ENCODE assay signal across 26 mouse cellular contexts in the genomic region with DNA sequence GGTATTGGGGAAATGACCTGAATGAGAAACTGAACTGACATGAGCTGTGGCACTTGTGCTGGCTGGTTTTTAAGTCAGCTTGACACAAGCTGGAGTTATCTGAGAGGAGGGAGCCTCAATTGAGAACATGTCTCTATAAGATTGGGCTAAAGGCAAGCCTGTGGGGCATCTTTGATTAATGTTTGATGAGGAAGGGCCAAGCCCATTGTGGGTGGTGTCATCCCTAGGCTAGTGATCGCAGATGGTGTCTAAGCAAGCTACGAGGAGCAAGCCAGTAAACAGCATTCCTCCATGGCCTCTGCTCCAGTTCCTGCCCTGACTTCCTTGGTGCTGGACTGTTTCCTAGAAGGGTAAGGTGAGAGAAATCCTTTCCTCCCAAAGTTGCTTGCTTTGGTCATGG. TPM values are rescaled to one million over a fixed set of nuclear protein-coding genes. Genes with fewer than 3 reads are reported as not detected.
DNase-seq lines count a peak whose midpoint lies in the region; ATAC-seq and TF ChIP-seq lines count a peak whose summit lies in the region.
"Had no signal": no experiment of that assay in that cellular context is flagged by ENCODE, and none has a peak within 500 bp of the region (broad histone marks: within the 10 kb centered on the region; RNA-seq: fewer than 3 reads in every experiment).

No protein-coding gene starts in this region.

- no peak for TF ChIP-seq CTCF in bone marrow, adult 2 months (IDR thresholded peaks at IDR 0.05; ENCODE audit: control insufficient read depth, insufficient read depth, low read length)
- no peak for TF ChIP-seq CTCF in liver, postnatal 0 days (IDR thresholded peaks at IDR 0.05; ENCODE audit: low read depth)

- peak overlapping the region; percentile 44 for H3K4me2 ChIP-seq in liver, embryonic 11.5 days
- peak overlapping the region; percentile 8; the same call in 1 of the 2 replicates for H3K4me2 ChIP-seq in liver, postnatal 0 days (ENCODE audit: low read depth, low read length)
- H3K4me2 ChIP-seq in kidney, embryonic 16.5 days (replicated peaks; ENCODE audit: low read depth, low read length), result no peak overlapping the region
- H3K4me2 ChIP-seq: embryonic facial prominence, embryonic 13.5 days; forebrain, embryonic 15.5 days; heart, embryonic 12.5 days; kidney, embryonic 15.5 days; limb, embryonic 15.5 days; midbrain, embryonic 12.5 days; neural tube, embryonic 15.5 days had no signal

- H3K4me1 ChIP-seq in bone marrow, adult 2 months (ENCODE audit: control insufficient read depth, insufficient read depth, low read length), result no peaks in the 10 kb centered on the region; the same call in 1 of the 2 replicates
- H3K4me1 ChIP-seq in liver, embryonic 11.5 days (replicated peaks; ENCODE audit: control insufficient read depth, insufficient read depth, low read length), result peaks cover 4% of the 10 kb centered on the region; the same call in 1 of the 2 replicates
- peaks cover 5% of the 10 kb centered on the region; the same call in 1 of the 2 replicates for H3K4me1 ChIP-seq in liver, postnatal 0 days (ENCODE audit: insufficient read depth)
- no peaks in the 10 kb centered on the region for H3K4me1 ChIP-seq in kidney, embryonic 16.5 days (ENCODE audit: insufficient read depth, low read length)
- H3K4me1 ChIP-seq: embryonic facial prominence, embryonic 13.5 days; forebrain, embryonic 15.5 days; hindbrain, embryonic 10.5 days; kidney, embryonic 15.5 days; limb, embryonic 15.5 days; midbrain, embryonic 12.5 days; neural tube, embryonic 15.5 days had no signal

- H3K36me3 ChIP-seq in liver, embryonic 11.5 days (ENCODE audit: control insufficient read depth, insufficient read depth, low read length), result peaks cover 5% of the 10 kb centered on the region; the same call in 1 of the 2 replicates
- peaks cover 11% of the 10 kb centered on the region; the same call in 1 of the 2 replicates for H3K36me3 ChIP-seq in liver, postnatal 0 days (replicated peaks; ENCODE audit: insufficient read depth, low read length)
- no peaks in the 10 kb centered on the region for H3K36me3 ChIP-seq in kidney, embryonic 16.5 days (ENCODE audit: insufficient read depth, low read length)
- H3K36me3 ChIP-seq: limb, embryonic 15.5 days had no signal

- peak overlapping the region; percentile 45 for H3K4me3 ChIP-seq in bone marrow, adult 2 months (replicated peaks; ENCODE audit: control insufficient read depth, low read depth, low read length)
- 0 out of 2 replicates have a peak overlapping the region, but pooled peaks have one; percentile 2 for H3K4me3 ChIP-seq in liver, embryonic 11.5 days (ENCODE audit: low read depth, low read length)
- H3K4me3 ChIP-seq in liver, postnatal 0 days (ENCODE audit: low read depth, low read length), result peak overlapping the region; percentile 42
- no peak overlapping the region for H3K4me3 ChIP-seq in kidney, embryonic 16.5 days (ENCODE audit: low read length)
- H3K4me3 ChIP-seq: embryonic facial prominence, embryonic 13.5 days; forebrain, embryonic 15.5 days; heart, embryonic 12.5 days; hindbrain, embryonic 10.5 days; kidney, embryonic 15.5 days; left cerebral cortex, adult 2 months; limb, embryonic 15.5 days; midbrain, embryonic 12.5 days; neural tube, embryonic 15.5 days had no signal

- peak; percentile 90 for TF ChIP-seq EP300 in liver, postnatal 0 days (IDR thresholded peaks at IDR 0.05; ENCODE audit: low read depth)

- ATAC-seq in liver, embryonic 11.5 days (replicated peaks; ENCODE audit: low FRiP score), result peak; percentile 65
- peak; percentile 79 for ATAC-seq in liver, postnatal 0 days
- no peak for ATAC-seq in CD4-positive, CD25-positive, alpha-beta regulatory T cell, adult 4 months
- ATAC-seq in kidney, embryonic 16.5 days (ENCODE audit: low FRiP score, low TSS enrichment), result no peak
- ATAC-seq: forebrain, embryonic 15.5 days; hindbrain, postnatal 0 days; intestine, embryonic 16.5 days had no signal

- 80% methylated on average over 2 of the region's 2 CpGs for WGBS in bone marrow, adult 2 months
- WGBS in liver, embryonic 11.5 days, result 92% methylated on average over 2 of the region's 2 CpGs
- WGBS in liver, postnatal 0 days (ENCODE audit: insufficient replicate concordance), result 73% methylated on average over 2 of the region's 2 CpGs
- 95% methylated on average over 2 of the region's 2 CpGs for WGBS in kidney, embryonic 16.5 days

- peak; percentile 32 for DNase-seq in c-Kit-positive CD71-positive TER-119-negative erythroid progenitor cells, embryonic 14.5 days (ENCODE audit: low read depth)
- no peak for DNase-seq in liver, embryonic 11.5 days (ENCODE audit: low spot score)
- DNase-seq in liver, postnatal 0 days, result peak; percentile 54
- DNase-seq in right cerebral cortex, adult 18-20 months, result no peak
- DNase-seq: adrenal gland, adult 8-10 months; B cell, adult 2 months; cerebellum, adult 11-12 months; cerebellum, postnatal 25 days; embryo, embryonic 11 days; gastrocnemius, postnatal 10 days; heart, postnatal 10 days; thymus, postnatal 25 days had no signal

- TF ChIP-seq POLR2A in bone marrow, adult 2 months (IDR thresholded peaks at IDR 0.05; ENCODE audit: borderline replicate concordance, control insufficient read depth, low read depth, low read length), result no peak

- H3K27me3 ChIP-seq in liver, embryonic 11.5 days (replicated peaks; ENCODE audit: control insufficient read depth, insufficient read depth, low read length), result no peaks in the 10 kb centered on the region
- H3K27me3 ChIP-seq in liver, postnatal 0 days (ENCODE audit: insufficient read depth, low read length), result no peaks in the 10 kb centered on the region
- H3K27me3 ChIP-seq in kidney, embryonic 16.5 days (ENCODE audit: insufficient read depth, low read length), result no peaks in the 10 kb centered on the region
- H3K27me3 ChIP-seq: embryonic facial prominence, embryonic 13.5 days; forebrain, embryonic 15.5 days; heart, embryonic 12.5 days; kidney, embryonic 15.5 days; limb, embryonic 15.5 days; midbrain, embryonic 12.5 days; neural tube, embryonic 15.5 days had no signal

- no peaks in the 10 kb centered on the region for H3K9me3 ChIP-seq in liver, embryonic 11.5 days (ENCODE audit: control insufficient read depth, low read length)
- H3K9me3 ChIP-seq in liver, postnatal 0 days (ENCODE audit: low read length), result peaks cover 4% of the 10 kb centered on the region; the same call in 1 of the 2 replicates
- no peaks in the 10 kb centered on the region for H3K9me3 ChIP-seq in kidney, embryonic 16.5 days (ENCODE audit: low read length)
- H3K9me3 ChIP-seq: embryonic facial prominence, embryonic 13.5 days; forebrain, embryonic 15.5 days; heart, embryonic 12.5 days; hindbrain, embryonic 10.5 days; kidney, embryonic 15.5 days; limb, embryonic 15.5 days; midbrain, embryonic 12.5 days; neural tube, embryonic 15.5 days had no signal

- peak overlapping the region; percentile 22; the same call in 1 of the 2 replicates for H3K27ac ChIP-seq in bone marrow, adult 2 months (ENCODE audit: control insufficient read depth, insufficient read depth, low read depth, low read length, poor library complexity)
- H3K27ac ChIP-seq in liver, embryonic 11.5 days (ENCODE audit: low read depth, low read length), result peak overlapping the region; percentile 44
- H3K27ac ChIP-seq in liver, postnatal 0 days (ENCODE audit: low read depth), result peak overlapping the region; percentile 93
- no peak overlapping the region for H3K27ac ChIP-seq in kidney, embryonic 16.5 days (ENCODE audit: low read length)
- H3K27ac ChIP-seq: embryonic facial prominence, embryonic 13.5 days; forebrain, embryonic 15.5 days; hindbrain, embryonic 10.5 days; hindbrain, postnatal 0 days; kidney, embryonic 15.5 days; left cerebral cortex, adult 2 months; limb, embryonic 15.5 days; midbrain, embryonic 12.5 days; neural tube, embryonic 15.5 days had no signal

- no peak overlapping the region for H3K9ac ChIP-seq in liver, embryonic 11.5 days (ENCODE audit: low read depth, low read length)
- H3K9ac ChIP-seq in liver, postnatal 0 days (replicated peaks), result no peak overlapping the region; the same call in 1 of the 2 replicates
- H3K9ac ChIP-seq in kidney, embryonic 16.5 days (replicated peaks; ENCODE audit: low read length), result no peak overlapping the region
- H3K9ac ChIP-seq: embryonic facial prominence, embryonic 13.5 days; forebrain, embryonic 15.5 days; heart, embryonic 12.5 days; kidney, embryonic 15.5 days; limb, embryonic 15.5 days; midbrain, embryonic 12.5 days; neural tube, embryonic 15.5 days had no signal

RNA-seq across cellular contexts. Expression of a gene that starts 38.7 kb away (rescaled TPM):
- 15.1 and 20.2 TPM in 2 replicates for polyA plus RNA-seq in bone marrow, adult 2 months (2011; ENCODE audit: insufficient read depth, insufficient read length, low replicate concordance, missing spikeins)
- 30.1 and 30.4 TPM in 2 replicates for polyA plus RNA-seq in liver, embryonic 11.5 days (2014; fragmentation: Nextera tagmentation; extraction: Ambion mirVana)
- polyA plus RNA-seq in liver, postnatal 0 days (2015; fragmentation: Nextera tagmentation; extraction: Ambion mirVana), result 6.9 and 7.6 TPM in 2 replicates
- polyA plus RNA-seq in CD4-positive, CD25-positive, alpha-beta regulatory T cell, adult 4 months (2017; shearing (Covaris generic)), result 10 to 100 TPM; 35.1 to 36.3 TPM
- polyA plus RNA-seq in kidney, embryonic 16.5 days (2015; fragmentation: Nextera tagmentation; extraction: Ambion mirVana), result 16.7 and 17.3 TPM in 2 replicates

RNA-seq across cellular contexts. Expression of a gene that starts 39.7 kb away (rescaled TPM):
- 6.5 and 14.0 TPM in 2 replicates for polyA plus RNA-seq in bone marrow, adult 2 months (2011; ENCODE audit: insufficient read depth, insufficient read length, low replicate concordance, missing spikeins)
- polyA plus RNA-seq in liver, embryonic 11.5 days (2014; fragmentation: Nextera tagmentation; extraction: Ambion mirVana), result 7.5 and 8.0 TPM in 2 replicates
- 5.7 and 6.2 TPM in 2 replicates for polyA plus RNA-seq in liver, postnatal 0 days (2015; fragmentation: Nextera tagmentation; extraction: Ambion mirVana)
- 1 to 10 TPM; 2.2 to 5.6 TPM for polyA plus RNA-seq in CD4-positive, CD25-positive, alpha-beta regulatory T cell, adult 4 months (2017; shearing (Covaris generic))
- polyA plus RNA-seq in kidney, embryonic 16.5 days (2015; fragmentation: Nextera tagmentation; extraction: Ambion mirVana), result 12.2 and 12.3 TPM in 2 replicates

Comparison
In these comparisons a context has a peak if more than half of its experiments do, and no peak if none do; other contexts are left out.
1. DNase-seq: peak in c-Kit-positive CD71-positive TER-119-negative erythroid progenitor cells, embryonic 14.5 days (single experiment) and liver, postnatal 0 days (single experiment); none in liver, embryonic 11.5 days (single experiment) and right cerebral cortex, adult 18-20 months (single experiment).
2. ATAC-seq: peak in liver, embryonic 11.5 days (single experiment) and liver, postnatal 0 days (single experiment); none in CD4-positive, CD25-positive, alpha-beta regulatory T cell, adult 4 months (single experiment) and kidney, embryonic 16.5 days (single experiment).